Mouse (Mus musculus) heart, embryonic 13.5 days (tissue): ENCODE measurements around the gene Tex21. TPM values are rescaled to one million over a fixed set of nuclear protein-coding genes. Genes with fewer than 3 reads are reported as not detected.
A peak's percentile ranks its signal among the peaks of the same experiment; 100 is the strongest.
"Not testable (repeated sequence)": the region's sequence is repeated elsewhere in the genome, so short reads cannot be mapped to it uniquely, and the experiment has no call there.

Source experiments
- ATAC-seq: fragments of 200-750 bp; cut with Nextera tagmentation; 2 replicates; pipeline ENCODE4 v1.8.0; 2017; ENCODE audit warnings: moderate TSS enrichment; ENCODE audit not compliant: insufficient number of reproducible peaks, low FRiP score, low TSS enrichment; ENCODE audit errors: extremely low read depth
- H3K27ac ChIP-seq: fragments of 300-500 bp; sonication (generic); replicated peaks from 2 replicates; pipeline ENCODE4 v1.5.1; 2015; ENCODE audit warnings: moderate library complexity, mild to moderate bottlenecking, inconsistent platforms
- H3K27me3 ChIP-seq: fragments of 300-500 bp; sonication (generic); replicated peaks from 2 replicates; pipeline ENCODE4 v1.6.1; 2015; ENCODE audit warnings: mild to moderate bottlenecking, inconsistent platforms
- H3K36me3 ChIP-seq: fragments of 300-500 bp; sonication (generic); 2 replicates; pipeline ENCODE4 v1.6.1; 2015; ENCODE audit warnings: mild to moderate bottlenecking, inconsistent platforms
- H3K4me1 ChIP-seq: fragments of 300-500 bp; sonication (generic); 2 replicates; pipeline ENCODE4 v1.6.1; 2015; ENCODE audit warnings: inconsistent platforms
- H3K4me2 ChIP-seq: fragments of 300-500 bp; sonication (generic); 2 replicates; pipeline ENCODE4 v1.6.1; 2015; ENCODE audit warnings: inconsistent platforms, mild to moderate bottlenecking, moderate library complexity
- H3K4me3 ChIP-seq: fragments of 300-500 bp; sonication (generic); 2 replicates; pipeline ENCODE4 v1.5.1; 2015; ENCODE audit warnings: moderate library complexity, mild to moderate bottlenecking, inconsistent platforms
- H3K9ac ChIP-seq: fragments of 300-500 bp; sonication (generic); 2 replicates; pipeline ENCODE4 v1.6.1; 2015; ENCODE audit warnings: inconsistent platforms, mild to moderate bottlenecking, moderate library complexity
- H3K9me3 ChIP-seq: fragments of 300-500 bp; sonication (generic); 2 replicates; pipeline ENCODE4 v1.6.1; 2016; ENCODE audit warnings: inconsistent platforms
- WGBS: fragments of 180-500 bp; shearing (Covaris S2); methylation state at CpG from one replicate; pipeline ENCODE4 v1.1.7; 2015; ENCODE audit warnings: mixed read lengths; 5-methylcytosine and 5-hydroxymethylcytosine counted together
- polyA plus RNA-seq: library from polyadenylated mRNA; unstranded; fragments of >200 nt; fragmentation: Nextera tagmentation; extraction: Ambion mirVana; gene quantifications from 2 replicates; pipeline ENCODE4 v1.2.1, GENCODE M21; 2015

Tex21 gene
- polyA plus RNA-seq, 1 experiment from 2014 or later: 0.35 TPM

- WGBS: under 1% methylated on average over 39 of the region's 39 CpGs
- H3K9me3 ChIP-seq: no peaks in the 10 kb centered on the region
- no peak within 1 kb of the TSS for H3K27ac ChIP-seq
- H3K27me3 ChIP-seq: peaks cover 20% of the 10 kb centered on the region
- peak within 1 kb of the TSS; percentile 99 for H3K4me2 ChIP-seq
- peak within 1 kb of the TSS; percentile 72 for H3K9ac ChIP-seq
- H3K4me3 ChIP-seq: peak within 1 kb of the TSS; percentile 58
- ATAC-seq: no peak
- no peaks in the 10 kb centered on the region for H3K36me3 ChIP-seq
- H3K4me1 ChIP-seq: peaks cover 3% of the 10 kb centered on the region; the same call in 1 of the 2 replicates
Observed at GRCm38 (mm10) chr12:76177000-76177863, 69.3 kb downstream of the Tex21 start, which contains the start of gene Esr2. Esr2 (minus strand) TSS chr12:76177259.

- 33% methylated on average over 5 of the region's 5 CpGs for WGBS
- ATAC-seq: no peak
- no peaks in the 10 kb centered on the region for H3K27me3 ChIP-seq
- H3K36me3 ChIP-seq: no peaks in the 10 kb centered on the region
- no peak overlapping the region for H3K4me3 ChIP-seq
- H3K27ac ChIP-seq: no peak overlapping the region
- no peaks in the 10 kb centered on the region for H3K9me3 ChIP-seq
- no peak overlapping the region for H3K4me2 ChIP-seq
- H3K9ac ChIP-seq: no peak overlapping the region
- no peaks in the 10 kb centered on the region for H3K4me1 ChIP-seq
Observed at GRCm38 (mm10) chr12:76165641-76166040, 80.9 kb downstream of the Tex21 start.

- H3K27me3 ChIP-seq, H3K36me3 ChIP-seq, H3K9me3 ChIP-seq, ATAC-seq, H3K4me1 ChIP-seq, H3K27ac ChIP-seq: not testable (repeated sequence)
- Histone ChIP-seq H3K4me2 (peak overlapping the region; percentile 74), H3K4me3 (peak overlapping the region; percentile 48), H3K9ac (peak overlapping the region; percentile 57)
- WGBS: 8% methylated on average over 30 of the region's 30 CpGs
Observed at GRCm38 (mm10) chr12:76152389-76152788, 94.2 kb downstream of the Tex21 start.

Other genes with a start within 250 kb of the Tex21 start
- gene Esr2, start 69.5 kb downstream of the Tex21 start, polyA plus RNA-seq: 0.32 and 0.42 TPM in 2 replicates
- 40.1 and 41.0 TPM in 2 replicates for gene Mthfd1, start 8.6 kb upstream of the Tex21 start, polyA plus RNA-seq
- gene Akap5, start 78.1 kb upstream of the Tex21 start, polyA plus RNA-seq: 4.0 and 4.4 TPM in 2 replicates
- 11.8 and 13.2 TPM in 2 replicates for gene Zbtb25, start 122.9 kb upstream of the Tex21 start, polyA plus RNA-seq
- gene Zbtb1, start 123.5 kb upstream of the Tex21 start, polyA plus RNA-seq: 6.3 and 6.4 TPM in 2 replicates
- gene Hspa2, start 157.4 kb upstream of the Tex21 start, polyA plus RNA-seq: 15.1 and 15.5 TPM in 2 replicates
- gene Ppp1r36, start 170.8 kb upstream of the Tex21 start, polyA plus RNA-seq: 2.0 and 3.1 TPM in 2 replicates